Mouse (Mus musculus) testis, adult 2 months (tissue): ENCODE measurements around the gene Cdc14a.

ENCODE experiments used
- CTCF ChIP-seq: fragments of 200-500 bp; IDR thresholded peaks from 2 replicates; pipeline ENCODE4 v1.5.1; 2012; ENCODE audit warnings: low read depth, mild to moderate bottlenecking, inconsistent platforms, low read length, moderate library complexity; ENCODE audit not compliant: control insufficient read depth, insufficient read depth, insufficient replicate concordance
- POLR2A ChIP-seq: fragments of 200-500 bp; IDR thresholded peaks from 2 replicates; pipeline ENCODE4 v1.6.1; 2012; ENCODE audit warnings: low read depth, mild to moderate bottlenecking, inconsistent platforms, low read length, moderate library complexity; ENCODE audit not compliant: control insufficient read depth

DNA sequence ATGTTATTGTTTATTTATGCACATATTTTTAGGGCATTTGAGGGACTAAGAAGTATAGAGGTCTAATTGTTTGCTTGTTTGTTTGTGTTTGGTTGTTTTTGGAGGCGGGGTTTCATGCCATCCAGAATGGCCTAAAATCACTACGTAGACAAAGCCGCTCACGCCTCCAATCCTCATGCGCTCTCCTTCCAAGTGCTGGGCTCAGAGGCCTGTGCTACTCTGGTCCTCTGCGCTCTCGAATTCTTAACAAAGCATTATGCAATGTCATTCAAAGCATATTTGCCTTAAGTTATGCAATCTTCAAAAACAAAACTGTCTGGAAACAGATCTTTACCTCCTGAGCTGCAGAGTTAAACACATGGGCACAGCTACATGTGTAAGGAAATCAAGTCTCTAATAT lies 121.3 kb downstream of the Cdc14a start:
- TF ChIP-seq POLR2A (no peak), CTCF (no peak)
